Mouse (Mus musculus) MN1 (cell line): Measurements from ENCODE around the gene Copa.

ENCODE experiments used
- DNase-seq: peaks from one replicate; pipeline ENCODE4 v3.0.0-alpha.2; 2016; ENCODE audit warnings: low spot score

Gene Copa

GRCm38 (mm10) chr1:172093522-172093921, 11.2 kb downstream of the Copa start:
- peak; percentile 52 for DNase-seq

- DNase-seq, result no peak
These were observed 12.0 kb downstream of the Copa start for GRCm38 (mm10) chr1:172094295-172094694.

- peak; percentile 52 for DNase-seq
These were observed 12.9 kb downstream of the Copa start for GRCm38 (mm10) chr1:172095202-172095601.

GRCm38 (mm10) chr1:172099325-172100033, 17.1 kb downstream of the Copa start:
- DNase-seq, result peak; percentile 92

- DNase-seq, result no peak
These were observed 21.3 kb downstream of the Copa start for GRCm38 (mm10) chr1:172103619-172104018.

GRCm38 (mm10) chr1:172105101-172105500, 22.8 kb downstream of the Copa start:
- DNase-seq, result no peak

GRCm38 (mm10) chr1:172107777-172108477, 25.6 kb downstream of the Copa start:
- DNase-seq, result no peak

GRCm38 (mm10) chr1:172116948-172117347, 34.6 kb downstream of the Copa start:
- no peak for DNase-seq

GRCm38 (mm10) chr1:172119100-172119499, 36.8 kb downstream of the Copa start:
- DNase-seq, result no peak

GRCm38 (mm10) chr1:172119720-172120119, 37.4 kb downstream of the Copa start:
- DNase-seq, result peak; percentile 81

GRCm38 (mm10) chr1:172122671-172123070, 40.3 kb downstream of the Copa start:
- no peak for DNase-seq

- DNase-seq, result no peak
These were observed 42.2 kb downstream of the Copa start for GRCm38 (mm10) chr1:172124572-172124971.

GRCm38 (mm10) chr1:172126376-172127347, 44.3 kb downstream of the Copa start, which contains the start of gene Pex19:
Gene Pex19 (plus strand): TSS chr1:172126755.
- DNase-seq, result peak; percentile 93

GRCm38 (mm10) chr1:172127487-172127886, 45.2 kb downstream of the Copa start:
- peak; percentile 44 for DNase-seq

- no peak for DNase-seq
These were observed 46.2 kb downstream of the Copa start for GRCm38 (mm10) chr1:172128563-172128962.

GRCm38 (mm10) chr1:172129108-172129507, 46.8 kb downstream of the Copa start:
- peak; percentile 65 for DNase-seq

- DNase-seq, result no peak
These were observed 47.5 kb downstream of the Copa start for GRCm38 (mm10) chr1:172129780-172130179.

- DNase-seq, result peak; percentile 72
These were observed 50.0 kb downstream of the Copa start for GRCm38 (mm10) chr1:172132319-172132718.

GRCm38 (mm10) chr1:172133535-172133934, 51.2 kb downstream of the Copa start:
- no peak for DNase-seq

GRCm38 (mm10) chr1:172134072-172134471, 51.7 kb downstream of the Copa start:
- no peak for DNase-seq

- DNase-seq, result no peak
These were observed 57.8 kb downstream of the Copa start for GRCm38 (mm10) chr1:172140160-172140559.

- no peak for DNase-seq
These were observed 58.5 kb downstream of the Copa start for GRCm38 (mm10) chr1:172140825-172141224.
